Mouse (Mus musculus) forebrain, embryonic 10.5 days (tissue): ENCODE measurements at regions not wholly inside any gene's neighbourhood (a gene's known extent, or its start where the extent isn't known, plus 50 kb on each side); places are given as distances from the start of the nearest gene placed in this dataset.
"Not testable (repeated sequence)": the region's sequence is repeated elsewhere in the genome, so short reads cannot be mapped to it uniquely, and the experiment has no call there.

ENCODE experiments used
- DNase-seq: peaks from one replicate; pipeline ENCODE4 v3.0.0-alpha.2; 2017; ENCODE audit warnings: low spot score; ENCODE audit errors: extremely low spot score
- H3K27ac ChIP-seq: fragments of 300-500 bp; sonication (generic); 2 replicates; pipeline ENCODE4 v1.5.1; 2016; ENCODE audit warnings: mild to moderate bottlenecking
- H3K27me3 ChIP-seq: fragments of 300-500 bp; sonication (generic); 2 replicates; pipeline ENCODE4 v1.6.1; 2016; ENCODE audit warnings: mild to moderate bottlenecking; ENCODE audit not compliant: poor library complexity, severe bottlenecking
- H3K36me3 ChIP-seq: fragments of 300-500 bp; sonication (generic); replicated peaks from 2 replicates; pipeline ENCODE4 v1.6.1; 2016; ENCODE audit warnings: mild to moderate bottlenecking, moderate library complexity
- H3K4me1 ChIP-seq: fragments of 300-500 bp; sonication (generic); 2 replicates; pipeline ENCODE4 v1.6.1; 2016
- H3K4me3 ChIP-seq: fragments of 300-500 bp; sonication (generic); 2 replicates; pipeline ENCODE4 v1.5.1; 2016; ENCODE audit warnings: mild to moderate bottlenecking, moderate library complexity
- H3K9me3 ChIP-seq: fragments of 300-500 bp; sonication (generic); 2 replicates; pipeline ENCODE4 v1.6.1; 2016; ENCODE audit warnings: mild to moderate bottlenecking, moderate library complexity
- WGBS: fragments of 180-500 bp; shearing (Covaris S2); methylation state at CpG from one replicate; pipeline ENCODE4 v1.1.7; 2016; 5-methylcytosine and 5-hydroxymethylcytosine counted together

DNA sequence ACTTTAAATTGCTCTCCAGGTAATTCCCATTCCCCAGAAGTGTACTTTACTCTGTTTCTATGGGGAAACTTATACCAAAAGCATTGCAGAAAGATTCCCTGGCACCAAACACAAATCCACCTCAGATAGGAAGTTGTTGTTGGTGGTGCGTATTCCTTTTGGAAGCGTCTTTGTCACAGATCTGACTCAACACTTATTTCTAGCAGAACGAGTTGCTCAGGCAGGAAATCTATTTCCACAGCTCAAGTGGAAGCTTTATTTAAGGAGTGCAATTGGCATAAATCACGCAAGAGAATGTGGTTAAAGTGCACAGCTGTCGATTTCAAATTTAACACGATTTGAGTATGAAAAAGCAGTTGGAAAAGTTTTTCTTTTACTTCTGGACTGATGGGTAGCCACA is 436.9 kb upstream of the Ghitm start:
- Histone ChIP-seq H3K4me1 (no peaks in the 10 kb centered on the region), H3K4me3 (no peak overlapping the region), H3K36me3 (no peaks in the 10 kb centered on the region), H3K9me3 (no peaks in the 10 kb centered on the region; the same call in 1 of the 2 replicates), H3K27me3 (no peaks in the 10 kb centered on the region), H3K27ac (no peak overlapping the region)
- 88% methylated on average over 6 of the region's 6 CpGs for WGBS
- no peak for DNase-seq

DNA sequence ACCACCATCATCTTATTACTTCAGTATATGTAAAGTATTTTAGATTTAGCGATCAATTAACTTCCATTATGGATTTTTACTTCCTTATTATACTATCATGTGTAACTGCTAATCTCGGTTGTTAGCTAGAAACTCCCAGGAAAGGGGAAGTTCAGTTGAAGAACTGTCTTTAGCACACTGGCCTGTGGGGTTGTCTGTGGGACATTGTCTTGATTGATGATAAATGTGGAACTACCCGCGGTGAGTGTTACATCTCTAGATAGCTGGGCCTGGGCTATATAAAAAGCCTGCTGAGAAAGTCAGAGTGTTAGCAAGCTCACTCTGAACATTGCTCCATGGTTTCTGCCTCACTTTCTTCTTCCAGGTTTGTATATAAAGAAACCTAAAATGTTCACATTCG is 423.2 kb upstream of the Ghitm start:
- Histone ChIP-seq H3K9me3 (no peaks in the 10 kb centered on the region), H3K27me3 (no peaks in the 10 kb centered on the region), H3K4me1 (no peaks in the 10 kb centered on the region), H3K36me3 (no peaks in the 10 kb centered on the region), H3K27ac (no peak overlapping the region), H3K4me3 (no peak overlapping the region)
- 90% methylated on average over 5 of the region's 5 CpGs for WGBS
- no peak for DNase-seq

DNA sequence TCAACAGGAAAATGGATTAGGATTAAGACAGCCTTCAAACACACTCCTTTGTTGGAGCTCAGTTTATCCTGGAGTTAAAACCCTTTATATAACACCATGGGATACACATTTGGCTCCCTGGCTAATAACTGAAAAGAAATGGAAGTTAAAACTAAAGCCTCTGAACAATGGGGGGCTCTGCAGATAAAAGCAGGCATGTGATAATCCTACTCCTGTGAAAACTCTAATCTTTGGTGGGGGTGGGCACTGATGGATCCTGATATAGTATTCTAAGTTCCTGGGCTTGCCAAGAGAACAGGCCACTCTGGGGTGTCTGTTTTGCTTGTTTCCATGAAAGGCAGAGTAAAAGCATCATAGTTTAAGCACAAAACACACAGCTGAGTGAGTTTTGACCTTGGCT is 388.5 kb upstream of the Ghitm start:
- no peak overlapping the region for H3K4me3 ChIP-seq
- no peaks in the 10 kb centered on the region for H3K9me3 ChIP-seq
- no peaks in the 10 kb centered on the region for H3K36me3 ChIP-seq
- H3K27me3 ChIP-seq = no peaks in the 10 kb centered on the region
- H3K27ac ChIP-seq = no peak overlapping the region
- H3K4me1 ChIP-seq = peaks cover 19% of the 10 kb centered on the region
- DNase-seq = no peak

GRCm38 (mm10) chr14:37520631-37521030 is 385.6 kb upstream of the Ghitm start:
- H3K4me1 ChIP-seq = peaks cover 19% of the 10 kb centered on the region
- H3K27ac ChIP-seq, H3K4me3 ChIP-seq, H3K9me3 ChIP-seq, DNase-seq, H3K36me3 ChIP-seq, H3K27me3 ChIP-seq: not testable (repeated sequence)
- 86% methylated on average over 3 of the region's 3 CpGs for WGBS

- no peaks in the 10 kb centered on the region for H3K4me1 ChIP-seq
- H3K27me3 ChIP-seq = no peaks in the 10 kb centered on the region
- no peak overlapping the region for H3K4me3 ChIP-seq
- no peak for DNase-seq
- 81% methylated on average over 5 of the region's 5 CpGs for WGBS
- no peaks in the 10 kb centered on the region for H3K36me3 ChIP-seq
- no peaks in the 10 kb centered on the region for H3K9me3 ChIP-seq
- H3K27ac ChIP-seq = no peak overlapping the region
Observed at GRCm38 (mm10) chr14:37505314-37505713, 370.2 kb upstream of the Ghitm start.

DNA sequence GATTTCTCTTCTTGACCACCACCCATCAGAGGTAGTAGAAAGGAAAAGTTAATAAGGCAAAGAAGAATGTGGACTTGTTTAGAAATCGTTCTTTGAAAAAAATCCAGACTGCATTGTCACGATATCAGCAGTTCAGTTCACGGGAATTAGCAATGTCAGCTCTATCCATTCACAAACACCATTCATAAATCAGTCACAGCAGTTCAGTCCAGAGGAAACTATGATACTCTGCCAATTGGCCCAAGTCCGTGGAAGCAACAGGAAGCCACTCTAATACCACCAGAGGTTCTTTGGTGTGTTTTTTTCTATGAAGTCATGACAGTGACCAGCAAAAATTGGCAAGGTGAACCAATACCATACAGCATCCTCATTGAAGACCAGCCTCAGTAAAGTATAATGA is 355.6 kb upstream of the Ghitm start:
- H3K27ac ChIP-seq = no peak overlapping the region
- no peak for DNase-seq
- WGBS = 91% methylated on average over 4 of the region's 4 CpGs
- no peaks in the 10 kb centered on the region for H3K36me3 ChIP-seq
- H3K9me3 ChIP-seq = no peaks in the 10 kb centered on the region
- no peaks in the 10 kb centered on the region for H3K27me3 ChIP-seq
- H3K4me1 ChIP-seq = no peaks in the 10 kb centered on the region
- H3K4me3 ChIP-seq = no peak overlapping the region

GRCm38 (mm10) chr14:37485292-37485691 is 350.2 kb upstream of the Ghitm start:
- H3K4me1 ChIP-seq = no peaks in the 10 kb centered on the region
- H3K4me3 ChIP-seq = no peak overlapping the region
- no peak for DNase-seq
- WGBS = 99% methylated on average over 8 of the region's 8 CpGs
- no peaks in the 10 kb centered on the region for H3K9me3 ChIP-seq
- no peaks in the 10 kb centered on the region for H3K27me3 ChIP-seq
- no peak overlapping the region for H3K27ac ChIP-seq
- no peaks in the 10 kb centered on the region for H3K36me3 ChIP-seq

DNA sequence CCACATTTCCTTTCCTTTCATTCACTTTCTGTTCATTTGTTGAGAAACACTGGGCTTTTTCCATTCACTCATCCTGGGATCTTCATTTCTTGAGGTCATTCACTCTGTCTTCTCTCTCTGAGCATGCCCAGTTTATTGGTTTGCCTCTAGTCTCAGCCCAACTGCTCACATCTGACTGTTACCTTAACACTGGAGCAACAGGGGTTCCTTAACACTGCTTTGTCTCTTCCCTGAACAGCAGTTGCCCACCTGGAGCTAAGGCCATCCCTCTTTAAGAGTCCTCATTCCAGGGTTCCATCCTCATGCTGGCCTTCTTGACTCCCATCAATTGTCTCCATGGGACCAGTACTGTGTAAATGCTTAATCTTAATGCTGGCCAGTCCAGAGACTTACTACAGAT is 342.5 kb upstream of the Ghitm start:
- no peak overlapping the region for H3K4me3 ChIP-seq
- DNase-seq = no peak
- no peaks in the 10 kb centered on the region for H3K27me3 ChIP-seq
- no peaks in the 10 kb centered on the region for H3K4me1 ChIP-seq
- no peak overlapping the region for H3K27ac ChIP-seq
- H3K36me3 ChIP-seq = no peaks in the 10 kb centered on the region
- H3K9me3 ChIP-seq = no peaks in the 10 kb centered on the region

DNA sequence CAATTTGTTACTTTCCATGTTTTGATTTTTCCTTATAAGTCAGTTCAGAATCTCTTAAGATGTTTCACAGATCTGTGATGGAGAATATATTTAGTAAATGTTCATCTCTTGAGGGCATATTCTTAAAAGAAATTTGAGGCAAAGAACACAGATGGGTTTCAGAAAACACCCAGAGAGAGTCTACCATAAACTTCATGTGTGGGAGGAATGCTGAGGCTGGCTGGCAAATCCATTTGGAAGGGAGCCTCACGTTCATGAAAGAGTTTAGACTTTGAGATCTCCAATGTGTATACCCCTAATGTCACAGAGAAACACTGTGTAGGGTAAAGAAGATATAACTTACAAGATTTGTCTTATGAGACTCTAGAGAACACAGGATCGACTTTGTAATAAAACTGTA is 333.6 kb upstream of the Ghitm start:
- H3K27me3 ChIP-seq = no peaks in the 10 kb centered on the region
- no peaks in the 10 kb centered on the region for H3K4me1 ChIP-seq
- H3K27ac ChIP-seq = no peak overlapping the region
- H3K9me3 ChIP-seq = no peaks in the 10 kb centered on the region
- DNase-seq = no peak
- no peak overlapping the region for H3K4me3 ChIP-seq
- WGBS = 77% methylated on average over 2 of the region's 2 CpGs
- H3K36me3 ChIP-seq = no peaks in the 10 kb centered on the region

GRCm38 (mm10) chr14:37440874-37441273 is 305.8 kb upstream of the Ghitm start:
- WGBS = 89% methylated on average over 2 of the region's 2 CpGs
- no peaks in the 10 kb centered on the region for H3K4me1 ChIP-seq
- no peaks in the 10 kb centered on the region for H3K27me3 ChIP-seq
- DNase-seq = no peak
- H3K27ac ChIP-seq = no peak overlapping the region
- H3K4me3 ChIP-seq = no peak overlapping the region
- no peaks in the 10 kb centered on the region for H3K9me3 ChIP-seq
- H3K36me3 ChIP-seq = no peaks in the 10 kb centered on the region

- 72% methylated on average over 1 of the region's 1 CpGs for WGBS
- Histone ChIP-seq H3K4me1 (no peaks in the 10 kb centered on the region), H3K4me3 (no peak overlapping the region), H3K36me3 (no peaks in the 10 kb centered on the region), H3K9me3 (no peaks in the 10 kb centered on the region), H3K27ac (no peak overlapping the region), H3K27me3 (no peaks in the 10 kb centered on the region)
- DNase-seq = no peak
Observed at GRCm38 (mm10) chr14:37430656-37431055, 295.6 kb upstream of the Ghitm start.

DNA sequence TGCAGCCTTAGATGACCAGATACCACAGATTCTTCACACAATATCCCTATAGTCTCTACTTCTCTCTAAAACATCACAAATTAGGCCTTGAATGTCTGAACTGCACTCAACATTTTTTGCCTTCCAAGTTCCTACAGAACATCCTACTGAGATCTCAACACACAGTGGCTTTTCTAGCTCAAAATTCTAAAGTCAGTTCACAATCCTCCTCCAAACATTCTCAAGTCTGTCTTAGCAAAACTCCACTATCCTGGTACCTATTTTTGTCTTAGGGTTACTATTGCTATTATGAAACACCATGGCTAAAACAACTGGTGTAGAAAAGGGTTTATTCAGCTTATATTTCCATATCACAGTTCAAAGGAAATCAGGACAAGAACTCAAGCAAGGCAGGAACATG is 290.4 kb upstream of the Ghitm start:
- Histone ChIP-seq H3K36me3 (no peaks in the 10 kb centered on the region), H3K27ac (no peak overlapping the region), H3K4me1 (no peaks in the 10 kb centered on the region), H3K9me3 (no peaks in the 10 kb centered on the region), H3K4me3 (no peak overlapping the region), H3K27me3 (no peaks in the 10 kb centered on the region)
- DNase-seq = no peak

DNA sequence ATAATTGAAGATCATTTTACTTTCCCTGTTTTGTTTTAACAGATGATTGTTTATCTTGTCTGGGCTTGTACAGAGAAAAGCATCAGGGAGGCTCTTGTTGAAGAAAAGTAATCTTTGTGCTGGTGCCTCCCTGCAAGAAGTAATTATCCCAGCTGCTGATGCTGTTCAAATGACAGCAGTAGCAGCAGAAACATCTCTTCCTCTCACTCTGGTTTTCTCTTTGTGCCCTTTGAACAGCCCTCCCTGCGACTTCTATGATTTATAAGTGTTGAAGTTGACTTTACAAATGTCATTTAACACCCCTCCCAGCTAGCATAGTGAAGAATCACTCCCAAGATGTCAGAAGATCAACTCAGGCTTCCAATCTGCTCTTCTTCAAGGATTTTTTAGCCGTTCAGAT is 286.5 kb upstream of the Ghitm start:
- WGBS = 73% methylated on average over 2 of the region's 2 CpGs
- H3K36me3 ChIP-seq = no peaks in the 10 kb centered on the region
- DNase-seq = no peak

DNA sequence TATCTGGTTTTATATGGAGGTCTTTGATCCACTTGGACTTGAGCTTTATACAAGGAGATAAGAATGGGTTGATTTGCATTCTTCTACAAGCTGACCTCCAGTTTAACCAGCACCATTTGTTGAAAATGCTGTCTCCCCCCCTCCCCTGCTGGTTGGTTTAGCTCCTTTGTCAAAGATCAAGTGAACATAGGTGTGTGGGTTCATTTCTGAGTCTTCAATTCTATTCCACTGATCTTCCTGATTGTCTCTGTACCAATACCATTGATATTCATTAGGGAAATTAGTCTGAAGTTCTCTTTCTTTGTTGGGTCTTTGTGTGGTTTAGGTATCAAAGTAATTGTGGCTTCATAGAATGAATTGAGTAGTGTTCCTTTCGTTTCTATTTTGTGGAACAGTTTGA is 277.5 kb upstream of the Ghitm start:
- H3K4me1 ChIP-seq, H3K36me3 ChIP-seq, H3K9me3 ChIP-seq, H3K4me3 ChIP-seq, H3K27ac ChIP-seq, DNase-seq, H3K27me3 ChIP-seq: not testable (repeated sequence)
- WGBS = 63% methylated on average over 1 of the region's 1 CpGs

More for the DNA sequence above, 286.5 kb upstream of the Ghitm start:
- Histone ChIP-seq H3K27ac (no peak overlapping the region), H3K27me3 (no peaks in the 10 kb centered on the region), H3K4me1 (no peaks in the 10 kb centered on the region), H3K4me3 (no peak overlapping the region), H3K9me3 (no peaks in the 10 kb centered on the region)
